Mouse (Mus musculus) limb, embryonic 14.5 days (tissue): ENCODE results near the gene Mettl21c. TPM values are rescaled to one million over a fixed set of nuclear protein-coding genes. Genes with fewer than 3 reads are reported as not detected.

ENCODE experiments used
- ATAC-seq: fragments of 200-750 bp; cut with Nextera tagmentation; 2 replicates; pipeline ENCODE4 v1.8.0; 2017; ENCODE audit warnings: low read depth, moderate number of reproducible peaks, moderate TSS enrichment; ENCODE audit not compliant: low FRiP score
- DNase-seq: peaks from one replicate; pipeline ENCODE4 v3.0.0-alpha.2; 2015; ENCODE audit warnings: low spot score
- H3K27ac ChIP-seq: fragments of 300-500 bp; sonication (generic); replicated peaks from 2 replicates; pipeline ENCODE4 v1.5.1; 2014; ENCODE audit warnings: low read depth, mild to moderate bottlenecking, low read length, moderate library complexity, mixed read lengths
- H3K27me3 ChIP-seq: fragments of 300-500 bp; sonication (generic); 2 replicates; pipeline ENCODE4 v1.6.1; 2014; ENCODE audit warnings: low read length, mixed read lengths; ENCODE audit not compliant: control insufficient read depth, insufficient read depth
- H3K36me3 ChIP-seq: fragments of 300-500 bp; sonication (generic); 2 replicates; pipeline ENCODE4 v1.6.1; 2014; ENCODE audit warnings: mild to moderate bottlenecking, low read length, moderate library complexity, mixed read lengths; ENCODE audit not compliant: control insufficient read depth, insufficient read depth
- H3K4me1 ChIP-seq: fragments of 300-500 bp; sonication (generic); 2 replicates; pipeline ENCODE4 v1.6.1; 2014; ENCODE audit warnings: antibody characterized with exemption, low read length, mixed read lengths; ENCODE audit not compliant: control insufficient read depth, insufficient read depth
- H3K4me2 ChIP-seq: fragments of 300-500 bp; sonication (generic); replicated peaks from 2 replicates; pipeline ENCODE4 v1.6.1; 2014; ENCODE audit warnings: low read depth, mild to moderate bottlenecking, low read length, moderate library complexity; ENCODE audit not compliant: severe bottlenecking
- H3K4me3 ChIP-seq: fragments of 300-500 bp; sonication (generic); replicated peaks from 2 replicates; pipeline ENCODE4 v1.5.1; 2014; ENCODE audit warnings: low read length
- H3K9ac ChIP-seq: fragments of 300-500 bp; sonication (generic); 2 replicates; pipeline ENCODE4 v1.6.1; 2014; ENCODE audit warnings: mild to moderate bottlenecking, low read depth, low read length, moderate library complexity; ENCODE audit not compliant: severe bottlenecking
- H3K9me3 ChIP-seq: fragments of 300-500 bp; sonication (generic); 2 replicates; pipeline ENCODE4 v1.6.1; 2016; ENCODE audit warnings: low read length; ENCODE audit not compliant: control insufficient read depth
- POLR2A ChIP-seq: fragments of 200-500 bp; IDR thresholded peaks from 2 replicates; pipeline ENCODE4 v1.8.0; 2012; ENCODE audit warnings: inconsistent platforms, mild to moderate bottlenecking, moderate library complexity, borderline replicate concordance; ENCODE audit not compliant: insufficient read depth, insufficient read length; ENCODE audit errors: extremely low read depth
- WGBS: fragments of 180-500 bp; shearing (Covaris S2); extraction: QIAGEN DNeasy Blood & Tissue Kit; methylation state at CpG from one replicate; pipeline ENCODE4 v1.1.7; 2014; 5-methylcytosine and 5-hydroxymethylcytosine counted together
- polyA plus RNA-seq, 2 experiments: library from polyadenylated mRNA; depleted of rRNA in 1 of 2; stranded (reverse) in 1 of 2; unstranded in 1 of 2; fragments of >200 nt; fragmentation: Nextera tagmentation in 1 of 2; extraction: Ambion mirVana in 1 of 2; gene quantifications; 2 replicates each; pipeline versions ENCODE4 v1.2.1 to v1.2.3; 2012 to 2014

The Mettl21c gene
- polyA plus RNA-seq, 2 experiments, result 0.61 to 0.62 TPM

DNA sequence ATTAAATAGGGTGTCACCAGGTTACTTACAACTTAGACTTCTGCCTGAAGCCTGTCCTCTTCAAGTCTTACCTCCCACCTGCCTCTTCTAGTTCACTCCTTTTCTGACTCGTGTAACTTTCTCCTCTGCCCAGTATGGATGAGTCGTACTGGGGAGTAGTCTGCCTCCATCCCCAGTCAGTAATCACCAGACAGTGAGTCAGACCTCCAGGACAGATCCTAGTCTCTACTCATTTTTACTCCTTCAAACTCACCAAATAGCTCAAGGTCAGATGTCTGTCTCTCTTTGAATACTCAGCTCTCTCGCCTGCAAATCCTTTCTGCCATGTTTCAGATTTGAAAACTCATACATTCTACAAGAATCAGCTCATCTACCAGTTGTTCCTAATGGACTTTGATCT is 50.5 kb downstream of the Mettl21c start:
- Histone ChIP-seq H3K27ac (no peak overlapping the region), H3K4me3 (no peak overlapping the region), H3K36me3 (peaks cover 66% of the 10 kb centered on the region), H3K4me1 (no peaks in the 10 kb centered on the region), H3K9ac (no peak overlapping the region), H3K27me3 (no peaks in the 10 kb centered on the region), H3K4me2 (no peak overlapping the region), H3K9me3 (no peaks in the 10 kb centered on the region)
- WGBS, result 90% methylated on average over 3 of the region's 3 CpGs
- TF ChIP-seq POLR2A, result no peak
- ATAC-seq (no peak), DNase-seq (no peak)

DNA sequence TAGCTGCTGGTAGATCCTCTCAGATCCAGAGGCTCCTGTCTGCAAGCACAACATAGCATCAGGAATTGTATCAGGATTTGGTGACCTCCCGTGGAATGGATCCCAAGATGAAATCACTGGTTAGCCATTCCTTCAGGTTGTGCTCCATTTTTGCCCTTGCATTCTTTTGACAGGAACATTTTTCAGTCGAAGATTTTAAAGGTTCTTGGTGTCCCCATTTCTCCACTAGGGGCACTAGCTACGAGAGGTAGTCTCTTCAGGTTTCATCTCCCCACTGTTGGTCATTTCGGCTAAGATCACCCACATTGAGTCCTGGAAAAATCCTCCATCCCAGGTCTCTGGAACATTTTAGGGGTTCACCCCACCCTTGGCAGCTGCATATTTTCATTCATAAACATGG is 53.1 kb downstream of the Mettl21c start:
- DNase-seq (no peak), ATAC-seq (no peak)
- H3K9me3 ChIP-seq, result no peaks in the 10 kb centered on the region
- H3K36me3 ChIP-seq, result peaks cover 55% of the 10 kb centered on the region
- H3K4me3 ChIP-seq, result no peak overlapping the region
- H3K27me3 ChIP-seq, result no peaks in the 10 kb centered on the region
- no peak overlapping the region for H3K9ac ChIP-seq
- H3K27ac ChIP-seq, result no peak overlapping the region
- no peak overlapping the region for H3K4me2 ChIP-seq
- H3K4me1 ChIP-seq, result no peaks in the 10 kb centered on the region
- WGBS, result 84% methylated on average over 4 of the region's 4 CpGs
- TF ChIP-seq POLR2A, result no peak

- Histone ChIP-seq H3K27me3 (no peaks in the 10 kb centered on the region), H3K4me1 (no peaks in the 10 kb centered on the region), H3K4me3 (no peak overlapping the region), H3K9me3 (no peaks in the 10 kb centered on the region), H3K9ac (no peak overlapping the region), H3K36me3 (peaks cover 50% of the 10 kb centered on the region), H3K27ac (no peak overlapping the region), H3K4me2 (no peak overlapping the region)
- no peak for ATAC-seq
- TF ChIP-seq POLR2A, result no peak
- no peak for DNase-seq
- WGBS, result 84% methylated on average over 4 of the region's 4 CpGs
These were observed 55.5 kb downstream of the Mettl21c start for GRCm38 (mm10) chr1:43964381-43964780.

Other genes with a start within 250 kb of the Mettl21c start
- gene Uxs1, start 192.2 kb downstream of the Mettl21c start, polyA plus RNA-seq (2012; rRNA removed), result 50.6 and 54.3 TPM in 2 replicates
- gene Uxs1, start 192.2 kb downstream of the Mettl21c start, polyA plus RNA-seq (2014; fragmentation: Nextera tagmentation; extraction: Ambion mirVana), result 31.6 and 33.9 TPM in 2 replicates
- gene Tpp2, start 86.4 kb downstream of the Mettl21c start, polyA plus RNA-seq (2012; rRNA removed), result 23.4 and 27.3 TPM in 2 replicates
- gene Tpp2, start 86.4 kb downstream of the Mettl21c start, polyA plus RNA-seq (2014; fragmentation: Nextera tagmentation; extraction: Ambion mirVana), result 49.6 and 53.0 TPM in 2 replicates
- 0.10 and 0.19 TPM in 2 replicates for gene Gm8251, start 41.9 kb upstream of the Mettl21c start, polyA plus RNA-seq (2012; rRNA removed)
- gene Gm8251, start 41.9 kb upstream of the Mettl21c start, polyA plus RNA-seq (2014; fragmentation: Nextera tagmentation; extraction: Ambion mirVana), result 0.08 and 0.11 TPM in 2 replicates
- gene Tex30, start 82.4 kb upstream of the Mettl21c start, polyA plus RNA-seq (2012; rRNA removed), result 29.8 and 31.5 TPM in 2 replicates
- gene Tex30, start 82.4 kb upstream of the Mettl21c start, polyA plus RNA-seq (2014; fragmentation: Nextera tagmentation; extraction: Ambion mirVana), result 71.7 and 73.2 TPM in 2 replicates
- 64.7 and 68.3 TPM in 2 replicates for gene Kdelc1, start 98.8 kb upstream of the Mettl21c start, polyA plus RNA-seq (2012; rRNA removed)
- gene Kdelc1, start 98.8 kb upstream of the Mettl21c start, polyA plus RNA-seq (2014; fragmentation: Nextera tagmentation; extraction: Ambion mirVana), result 69.7 and 77.6 TPM in 2 replicates
- 13.3 and 15.3 TPM in 2 replicates for gene Bivm, start 98.9 kb upstream of the Mettl21c start, polyA plus RNA-seq (2012; rRNA removed)
- gene Bivm, start 98.9 kb upstream of the Mettl21c start, polyA plus RNA-seq (2014; fragmentation: Nextera tagmentation; extraction: Ambion mirVana), result 17.9 and 19.5 TPM in 2 replicates
- 18.4 and 23.4 TPM in 2 replicates for gene Ercc5, start 127.7 kb upstream of the Mettl21c start, polyA plus RNA-seq (2012; rRNA removed)
- gene Ercc5, start 127.7 kb upstream of the Mettl21c start, polyA plus RNA-seq (2014; fragmentation: Nextera tagmentation; extraction: Ambion mirVana), result 25.2 and 28.2 TPM in 2 replicates
- 0.03 and 0.04 TPM in 2 replicates for gene Mettl21e, start 198.9 kb upstream of the Mettl21c start, polyA plus RNA-seq (2012; rRNA removed)
- gene Mettl21e, start 198.9 kb upstream of the Mettl21c start, polyA plus RNA-seq (2014; fragmentation: Nextera tagmentation; extraction: Ambion mirVana), result 0.08 TPM in 1 of 2 replicates, not detected in the other